Mouse (Mus musculus): ENCODE measurements around the gene Eomes.

Eomes gene

GRCm38 (mm10) chr9:118520858-118521257 lies 42.8 kb downstream of the Eomes start:
- no peak for DNase-seq

GRCm38 (mm10) chr9:118521659-118522058 lies 43.6 kb downstream of the Eomes start:
- DNase-seq, result no peak

- no peak for DNase-seq
These were observed 45.7 kb downstream of the Eomes start for GRCm38 (mm10) chr9:118523738-118524137.

DNA sequence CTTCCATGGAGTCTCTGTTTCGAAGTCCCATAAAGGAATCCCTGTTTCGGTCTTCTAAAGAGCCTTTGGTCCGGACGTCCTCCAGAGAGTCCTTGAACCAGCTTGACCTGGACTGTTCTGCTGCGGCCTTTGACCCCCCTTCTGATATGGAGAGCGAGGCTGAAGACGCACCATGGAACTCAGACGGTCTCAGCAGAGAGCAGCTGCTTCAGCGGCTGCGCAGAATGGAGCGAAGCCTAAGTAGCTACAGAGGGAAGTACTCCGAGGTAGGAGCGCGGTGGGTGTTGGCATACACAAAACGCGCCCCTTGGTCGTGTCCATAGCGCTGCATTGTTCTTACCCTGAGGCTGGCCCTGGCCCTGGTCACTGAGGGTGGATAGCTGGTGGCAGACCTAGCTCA lies 49.0 kb downstream of the Eomes start:
- DNase-seq, result no peak

DNA sequence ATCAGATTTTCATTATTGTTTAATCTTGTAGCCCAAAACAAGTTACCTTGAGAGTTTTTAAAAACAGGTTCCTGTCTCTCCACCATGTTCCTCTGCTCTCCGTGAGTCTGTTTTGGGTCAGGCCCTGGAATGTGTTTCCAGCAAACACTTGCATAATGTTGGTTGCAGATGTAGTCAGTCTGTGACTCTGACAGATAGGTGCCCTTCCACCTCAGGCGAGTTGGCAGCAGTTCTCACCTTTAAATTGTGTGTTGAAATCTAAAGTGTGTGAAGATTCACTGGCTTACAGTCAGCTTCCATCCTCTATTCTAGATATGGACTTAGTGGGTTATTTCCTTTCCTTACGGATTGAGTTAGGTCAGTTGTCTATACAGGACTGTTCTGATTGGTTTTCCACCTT lies 51.8 kb downstream of the Eomes start:
- DNase-seq, result no peak

GRCm38 (mm10) chr9:118530679-118531078 lies 52.7 kb downstream of the Eomes start:
- no peak for DNase-seq

GRCm38 (mm10) chr9:118532516-118533205 lies 54.6 kb downstream of the Eomes start:
- DNase-seq, result no peak

Data from right cerebral cortex, postnatal 25 days (tissue).